In the genomic region with DNA sequence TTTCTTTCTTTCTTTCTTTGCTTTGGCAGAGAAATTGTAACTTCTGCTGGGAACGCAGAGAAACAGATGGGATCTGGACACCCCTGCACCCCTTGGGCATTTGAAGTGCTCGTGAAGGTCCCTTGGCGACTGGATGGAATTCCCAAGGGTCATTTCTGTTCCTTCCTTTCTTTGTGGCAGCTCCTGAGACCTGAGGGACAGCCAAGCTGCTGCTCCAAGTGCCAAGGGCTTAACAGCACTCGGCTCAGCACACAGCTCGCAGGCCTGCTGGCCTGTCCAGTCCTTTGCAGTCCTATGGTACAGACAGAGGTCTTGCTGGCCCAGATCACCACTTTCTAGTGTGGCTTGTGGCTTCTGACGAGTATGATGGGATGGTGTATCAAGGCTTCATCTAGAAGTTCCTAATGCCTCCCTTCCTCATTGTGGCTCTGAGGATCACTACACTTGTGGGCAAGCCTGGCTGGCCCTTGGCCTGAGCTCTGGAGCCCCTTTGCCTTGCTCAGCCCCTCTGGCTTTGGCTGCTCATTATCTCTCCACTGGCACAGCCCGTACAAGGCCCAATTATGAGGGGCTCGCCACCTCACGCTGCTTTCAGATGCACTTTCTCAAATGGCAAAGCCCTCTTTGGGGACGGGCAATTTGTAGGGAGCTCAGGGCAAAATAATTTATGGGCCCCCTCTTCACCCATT, we compare ENCODE assay signal across 13 mouse cellular contexts.
DNase-seq lines count a peak whose midpoint lies in the region; ATAC-seq and TF ChIP-seq lines count a peak whose summit lies in the region.
"Had no signal": no experiment of that assay in that cellular context is flagged by ENCODE, and none has a peak within 500 bp of the region (broad histone marks: within the 10 kb centered on the region; RNA-seq: fewer than 3 reads in every experiment).

No protein-coding gene starts in this region.

- intact Hi-C loops in heart, postnatal 36 days (cut with DNase I): no loop called here

- no peak overlapping the region for H3K27ac ChIP-seq in hindbrain, embryonic 12.5 days
- H3K27ac ChIP-seq in hindbrain, embryonic 16.5 days (ENCODE audit: low read depth, low read length): no peak overlapping the region
- H3K27ac ChIP-seq in forebrain, postnatal 0 days (ENCODE audit: low read depth, low read length): no peak overlapping the region
- peak overlapping the region; percentile 31; the same call in 1 of the 2 replicates for H3K27ac ChIP-seq in stomach, embryonic 15.5 days
- H3K27ac ChIP-seq: kidney, embryonic 15.5 days had no signal

- peaks cover 9% of the 10 kb centered on the region; the same call in 1 of the 2 replicates for H3K27me3 ChIP-seq in hindbrain, embryonic 12.5 days
- no peaks in the 10 kb centered on the region for H3K27me3 ChIP-seq in hindbrain, embryonic 16.5 days (replicated peaks; ENCODE audit: control insufficient read depth, insufficient read depth, low read length)
- no peaks in the 10 kb centered on the region for H3K27me3 ChIP-seq in forebrain, postnatal 0 days (ENCODE audit: insufficient read depth, low read length)
- H3K27me3 ChIP-seq in stomach, embryonic 15.5 days (replicated peaks): no peaks in the 10 kb centered on the region

- H3K4me3 ChIP-seq in hindbrain, embryonic 12.5 days: no peak overlapping the region
- no peak overlapping the region for H3K4me3 ChIP-seq in hindbrain, embryonic 16.5 days (ENCODE audit: low read length)
- H3K4me3 ChIP-seq in forebrain, postnatal 0 days (ENCODE audit: low read depth, low read length): no peak overlapping the region
- no peak overlapping the region for H3K4me3 ChIP-seq in stomach, embryonic 15.5 days (replicated peaks)
- H3K4me3 ChIP-seq: kidney, embryonic 15.5 days had no signal

- WGBS in hindbrain, embryonic 12.5 days: 70% methylated on average over 10 of the region's 10 CpGs
- 41% methylated on average over 10 of the region's 10 CpGs for WGBS in hindbrain, embryonic 16.5 days
- 33% methylated on average over 10 of the region's 10 CpGs for WGBS in forebrain, postnatal 0 days
- 77% methylated on average over 10 of the region's 10 CpGs for WGBS in stomach, embryonic 15.5 days

- no peak for ATAC-seq in hindbrain, embryonic 12.5 days (ENCODE audit: low FRiP score)
- ATAC-seq in hindbrain, embryonic 16.5 days: no peak
- peak; percentile 72 for ATAC-seq in forebrain, postnatal 0 days
- ATAC-seq in stomach, embryonic 15.5 days (ENCODE audit: insufficient read depth, low FRiP score, low read depth): no peak
- no peak for ATAC-seq in CD4-positive, CD25-positive, alpha-beta regulatory T cell, adult 4 months
- ATAC-seq: inflammation-experienced regulatory T-cells, adult 6 months had no signal

- H3K36me3 ChIP-seq in hindbrain, embryonic 12.5 days: no peaks in the 10 kb centered on the region
- no peaks in the 10 kb centered on the region for H3K36me3 ChIP-seq in hindbrain, embryonic 16.5 days (ENCODE audit: control insufficient read depth, insufficient read depth, low read length)
- no peaks in the 10 kb centered on the region for H3K36me3 ChIP-seq in forebrain, postnatal 0 days (ENCODE audit: insufficient read depth)
- no peaks in the 10 kb centered on the region for H3K36me3 ChIP-seq in stomach, embryonic 15.5 days
- H3K36me3 ChIP-seq: kidney, embryonic 15.5 days had no signal

- H3K9me3 ChIP-seq in hindbrain, embryonic 12.5 days (replicated peaks): no peaks in the 10 kb centered on the region
- H3K9me3 ChIP-seq in hindbrain, embryonic 16.5 days (ENCODE audit: control insufficient read depth, low read length): no peaks in the 10 kb centered on the region
- H3K9me3 ChIP-seq in forebrain, postnatal 0 days (ENCODE audit: low read length): no peaks in the 10 kb centered on the region
- no peaks in the 10 kb centered on the region for H3K9me3 ChIP-seq in stomach, embryonic 15.5 days
- H3K9me3 ChIP-seq: kidney, embryonic 15.5 days had no signal

- no peak for TF ChIP-seq CTCF in forebrain, postnatal 0 days (IDR thresholded peaks at IDR 0.05; ENCODE audit: low read depth)

- peak overlapping the region; percentile 13; the same call in 1 of the 2 replicates for H3K9ac ChIP-seq in hindbrain, embryonic 12.5 days
- no peak overlapping the region for H3K9ac ChIP-seq in hindbrain, embryonic 16.5 days (ENCODE audit: low read depth, low read length)
- no peak overlapping the region for H3K9ac ChIP-seq in forebrain, postnatal 0 days
- no peak overlapping the region for H3K9ac ChIP-seq in stomach, embryonic 15.5 days
- H3K9ac ChIP-seq: kidney, embryonic 15.5 days had no signal

- DNase-seq in right cerebral cortex, adult 18-20 months: peak; percentile 5
- no peak for DNase-seq in right cerebral cortex, postnatal 14 days
- DNase-seq in forebrain, postnatal 0 days: peak; percentile 42
- no peak for DNase-seq in heart, postnatal 36 days
- DNase-seq: adrenal gland, adult 2 months; cerebellum, adult 8-10 months; lung, postnatal 14 days had no signal

- H3K4me1 ChIP-seq in hindbrain, embryonic 12.5 days: peaks cover 21% of the 10 kb centered on the region
- peaks cover 8% of the 10 kb centered on the region for H3K4me1 ChIP-seq in hindbrain, embryonic 16.5 days (ENCODE audit: control insufficient read depth, insufficient read depth, low read depth, low read length)
- peaks cover 6% of the 10 kb centered on the region; the same call in 1 of the 2 replicates for H3K4me1 ChIP-seq in forebrain, postnatal 0 days (ENCODE audit: insufficient read depth)
- H3K4me1 ChIP-seq in stomach, embryonic 15.5 days: peaks cover 27% of the 10 kb centered on the region; the same call in 1 of the 2 replicates

- no peak overlapping the region for H3K4me2 ChIP-seq in hindbrain, embryonic 12.5 days (replicated peaks)
- H3K4me2 ChIP-seq in hindbrain, embryonic 16.5 days (ENCODE audit: low read length): no peak overlapping the region
- H3K4me2 ChIP-seq in forebrain, postnatal 0 days (ENCODE audit: low read depth): no peak overlapping the region
- H3K4me2 ChIP-seq in stomach, embryonic 15.5 days: no peak overlapping the region
- H3K4me2 ChIP-seq: kidney, embryonic 15.5 days had no signal

Comparison
In these comparisons a context has a peak if more than half of its experiments do, and no peak if none do; other contexts are left out.
1. DNase-seq: peak in right cerebral cortex, adult 18-20 months (single experiment) and forebrain, postnatal 0 days (single experiment); none in right cerebral cortex, postnatal 14 days (single experiment) and heart, postnatal 36 days (0 of 2).